Mouse (Mus musculus): ENCODE data around the gene P4hb.

- TF ChIP-seq CTCF (IDR thresholded peaks at IDR 0.05; ENCODE audit: low read depth, low read length) (no peak), POLR2A (IDR thresholded peaks at IDR 0.05; ENCODE audit: insufficient read depth, low read length) (no peak)
Observed at GRCm38 (mm10) chr11:120576365-120576981, 3.4 kb upstream of the P4hb start.
